Mouse (Mus musculus): ENCODE data around the gene Gpr3.

Gpr3 gene

DNA sequence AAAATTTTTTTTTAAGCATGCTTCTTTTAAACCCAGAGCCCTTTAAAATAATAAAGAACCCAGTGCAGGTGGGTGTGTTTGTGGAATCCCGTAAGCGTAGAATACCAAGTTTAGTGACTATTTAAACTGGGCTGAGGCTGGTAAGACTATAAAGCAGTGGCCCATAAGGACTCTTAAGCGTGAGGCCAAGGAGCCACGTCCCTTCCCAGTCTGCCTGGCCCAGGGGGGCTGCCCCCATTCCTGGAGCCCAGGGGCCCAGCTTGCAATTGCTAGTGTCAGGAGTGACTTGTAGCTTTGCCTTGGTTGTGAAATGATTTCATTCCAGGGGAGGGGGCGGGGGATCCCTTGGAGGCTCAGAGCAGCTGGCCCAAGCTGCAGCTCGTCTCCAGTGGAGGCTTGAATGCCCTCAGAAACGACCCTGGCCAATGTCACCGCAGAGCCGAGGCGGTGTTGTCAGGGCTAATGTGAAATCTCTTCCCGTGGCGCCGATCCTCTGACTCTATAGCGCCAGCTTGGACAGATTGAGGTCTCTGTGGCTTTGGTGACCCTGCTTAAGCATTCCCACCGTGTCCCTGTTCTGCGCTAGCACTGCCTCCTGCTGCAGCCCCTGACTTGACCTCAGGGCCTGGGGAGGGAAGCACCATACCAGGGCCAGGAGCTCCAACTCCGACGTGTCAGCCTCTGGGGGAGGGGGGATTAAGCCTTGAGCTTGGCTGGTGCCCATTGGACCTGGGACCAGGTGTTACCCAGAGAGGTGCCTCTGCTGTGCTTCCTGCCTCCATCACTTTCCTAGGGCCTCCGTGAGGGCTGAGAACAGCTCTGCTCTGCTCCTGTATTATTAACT is 13.8 kb downstream of the Gpr3 start:
- no peak for DNase-seq (ENCODE audit: low spot score)

DNA sequence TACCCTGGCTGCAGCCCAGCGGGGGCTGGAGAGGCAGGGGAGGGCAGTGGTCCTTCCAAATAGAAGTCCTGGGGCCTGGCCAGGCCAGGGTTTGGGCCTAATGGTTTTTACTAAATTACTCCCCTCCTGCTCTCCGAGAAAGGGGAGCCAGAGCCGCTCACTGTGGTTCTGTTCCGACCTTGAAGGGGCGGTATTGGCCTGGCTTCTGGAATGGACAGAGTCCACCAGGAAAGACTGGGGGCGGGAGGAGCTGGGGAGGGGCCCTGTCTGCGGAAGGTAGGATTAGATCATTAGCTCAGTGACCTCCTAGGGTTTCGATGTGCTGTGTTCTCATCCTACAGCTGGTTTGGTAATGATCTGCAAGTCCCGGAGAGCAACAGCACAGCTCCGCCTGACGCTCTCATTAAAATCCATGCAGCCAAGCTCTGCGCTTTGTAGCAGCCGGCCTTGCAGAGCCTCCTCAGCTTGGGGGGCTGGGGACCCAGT is 14.5 kb downstream of the Gpr3 start:
- DNase-seq (ENCODE audit: low spot score) = peak; percentile 38

DNA sequence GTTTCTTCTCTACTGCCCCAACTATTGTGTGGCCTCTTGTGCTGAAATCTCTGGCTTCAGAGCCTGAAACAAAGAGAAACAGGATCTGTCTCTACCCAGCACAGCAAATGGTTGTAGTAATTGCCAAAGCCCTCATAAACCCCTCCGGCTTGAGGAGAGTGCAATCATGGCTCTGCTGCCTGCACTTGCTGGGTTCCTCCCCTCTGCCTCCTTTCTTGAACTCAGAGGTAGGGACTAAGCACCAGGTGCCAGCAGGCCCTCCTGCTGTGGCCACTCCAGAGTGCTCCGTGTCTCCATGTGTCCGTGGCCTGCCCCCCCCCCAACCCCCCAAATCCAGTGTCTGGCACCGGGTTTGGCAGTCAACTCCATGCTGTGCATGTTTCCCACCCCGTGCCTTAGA is 15.0 kb downstream of the Gpr3 start:
- no peak for DNase-seq (ENCODE audit: low spot score)

DNA sequence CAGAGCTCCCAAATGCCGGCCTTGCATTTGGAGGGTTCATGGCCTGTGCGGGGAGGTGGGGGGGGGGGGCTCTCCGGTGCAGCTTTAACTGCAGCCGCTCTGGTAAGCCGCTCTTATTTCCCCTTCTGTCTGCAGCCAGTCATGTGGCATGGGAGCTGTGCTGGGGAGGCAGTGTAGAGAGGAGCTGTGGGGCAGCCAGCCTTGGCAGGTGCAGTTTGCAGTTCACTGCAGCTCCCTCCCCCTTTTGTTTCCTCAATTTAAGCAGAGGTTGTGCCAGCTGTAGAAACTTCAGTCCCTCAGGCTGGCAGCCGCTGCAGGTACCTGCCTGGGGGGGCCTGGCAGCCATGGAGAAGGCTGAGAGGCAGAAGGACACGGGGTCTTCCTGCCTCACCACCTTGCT is 15.5 kb downstream of the Gpr3 start:
- no peak for DNase-seq (ENCODE audit: low spot score)

DNA sequence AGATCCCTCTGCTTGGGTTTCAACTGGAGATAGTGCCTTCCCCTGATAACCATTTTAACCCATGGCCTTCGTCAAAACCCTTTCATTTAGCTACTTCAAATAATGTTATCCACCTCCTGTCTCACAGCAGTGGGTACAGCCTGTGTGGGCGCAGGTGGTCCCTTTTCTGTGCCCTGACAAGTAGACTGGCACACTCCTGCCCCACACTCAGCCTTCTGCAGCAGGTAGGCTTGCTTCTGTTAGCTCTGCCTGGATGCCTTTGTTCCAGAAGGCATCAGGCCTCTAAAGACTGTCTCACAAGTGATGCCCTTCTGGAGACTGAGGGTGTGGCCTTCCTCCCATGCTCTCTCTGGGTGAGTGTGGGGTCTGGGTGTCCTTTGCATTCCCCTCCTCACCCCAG is 16.2 kb downstream of the Gpr3 start:
- no peak for DNase-seq (ENCODE audit: low spot score)

DNA sequence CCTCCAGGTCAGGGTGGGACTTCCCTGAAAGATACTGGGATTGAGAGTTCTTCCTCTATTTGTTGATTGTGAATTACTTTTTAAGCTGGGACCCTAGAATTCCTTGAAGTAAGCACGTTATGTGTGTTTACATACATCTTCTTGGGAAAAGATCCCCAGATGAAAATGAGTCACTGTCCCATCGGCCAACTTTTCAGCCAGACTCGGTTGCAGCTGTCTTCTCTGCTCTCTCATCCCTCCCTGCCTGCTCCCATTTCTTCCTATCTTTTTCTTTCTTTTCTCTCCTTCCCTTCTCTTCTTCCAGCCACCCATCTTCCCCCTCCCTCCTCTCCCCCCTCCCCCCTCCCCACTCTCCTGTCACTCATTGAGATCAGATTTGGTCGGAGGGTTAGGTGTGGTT is 17.3 kb downstream of the Gpr3 start:
- no peak for DNase-seq (ENCODE audit: low spot score)

DNA sequence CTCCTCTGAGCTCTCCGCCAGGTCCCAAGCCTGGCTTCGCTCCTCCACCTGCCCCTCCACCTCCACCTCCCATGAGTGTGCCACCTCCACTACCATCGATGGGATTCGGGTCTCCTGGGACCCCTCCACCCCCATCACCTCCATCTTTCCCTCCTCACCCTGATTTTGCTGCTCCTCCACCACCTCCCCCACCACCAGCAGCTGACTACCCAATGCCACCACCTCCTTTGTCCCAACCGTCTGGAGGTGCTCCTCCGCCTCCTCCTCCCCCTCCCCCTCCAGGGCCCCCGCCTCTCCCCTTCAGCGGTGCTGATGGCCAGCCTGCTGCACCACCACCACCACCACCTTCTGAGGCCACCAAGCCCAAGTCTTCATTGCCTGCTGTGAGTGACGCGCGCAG is 17.9 kb downstream of the Gpr3 start:
- DNase-seq (ENCODE audit: low spot score) = no peak

DNA sequence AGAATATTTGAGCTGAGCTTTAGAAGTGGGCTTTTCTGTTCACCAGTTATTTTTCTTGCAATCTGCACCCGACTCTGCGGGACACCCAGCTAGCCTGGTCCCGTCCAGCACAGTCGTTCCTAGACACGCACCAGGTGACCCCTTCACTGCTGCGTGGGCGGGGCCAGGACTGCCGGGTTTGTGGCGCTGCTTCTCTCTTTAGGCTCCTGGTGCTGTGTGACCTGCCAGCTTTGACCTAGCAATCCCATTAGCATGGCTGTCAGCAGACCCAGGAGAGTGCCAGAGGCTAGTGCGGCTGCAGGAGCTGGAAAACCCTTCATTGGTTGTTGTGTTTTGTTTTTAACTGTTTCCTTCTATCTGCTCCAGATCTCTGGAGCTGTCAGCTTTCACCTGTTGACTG is 22.9 kb downstream of the Gpr3 start:
- no peak for DNase-seq (ENCODE audit: low spot score)

DNA sequence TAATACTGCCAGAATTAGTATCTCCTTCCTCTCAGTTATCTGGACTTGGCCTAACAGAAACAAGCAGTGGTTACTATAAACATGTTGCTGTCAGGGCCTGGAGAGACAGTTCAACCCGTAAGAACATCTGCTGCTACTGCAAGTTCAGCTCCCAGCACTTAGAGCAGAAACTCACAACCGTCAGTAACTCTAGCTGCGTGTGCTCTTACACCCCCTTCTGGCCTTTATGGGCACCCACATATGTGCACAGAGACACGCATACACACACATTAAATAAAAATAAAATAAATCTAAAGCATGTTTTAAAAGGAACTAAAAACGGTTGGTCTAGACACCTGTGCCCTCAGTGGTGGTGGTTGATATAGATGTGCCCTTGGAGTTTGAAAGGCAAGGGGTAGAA is 25.5 kb downstream of the Gpr3 start:
- DNase-seq (ENCODE audit: low spot score) = no peak

DNA sequence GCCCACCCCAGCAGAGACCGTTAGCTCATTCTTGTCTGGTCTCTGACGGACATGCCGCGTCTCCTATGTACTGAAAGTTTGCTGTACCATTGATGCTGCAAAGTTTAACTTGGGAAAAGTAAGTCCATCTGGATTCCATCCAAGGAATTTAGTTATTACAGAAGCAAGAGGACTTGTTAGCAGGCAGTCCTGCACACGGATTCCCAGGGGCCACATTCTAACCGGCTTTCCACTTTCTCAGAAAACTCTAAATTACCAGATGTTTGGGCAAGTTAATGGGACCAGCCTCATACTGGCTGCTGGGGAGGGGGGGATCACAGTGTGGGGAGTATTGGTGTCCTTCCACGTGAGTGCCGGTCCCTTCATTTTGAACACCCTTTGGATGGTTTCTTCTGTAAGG is 26.4 kb downstream of the Gpr3 start:
- DNase-seq (ENCODE audit: low spot score) = no peak

DNA sequence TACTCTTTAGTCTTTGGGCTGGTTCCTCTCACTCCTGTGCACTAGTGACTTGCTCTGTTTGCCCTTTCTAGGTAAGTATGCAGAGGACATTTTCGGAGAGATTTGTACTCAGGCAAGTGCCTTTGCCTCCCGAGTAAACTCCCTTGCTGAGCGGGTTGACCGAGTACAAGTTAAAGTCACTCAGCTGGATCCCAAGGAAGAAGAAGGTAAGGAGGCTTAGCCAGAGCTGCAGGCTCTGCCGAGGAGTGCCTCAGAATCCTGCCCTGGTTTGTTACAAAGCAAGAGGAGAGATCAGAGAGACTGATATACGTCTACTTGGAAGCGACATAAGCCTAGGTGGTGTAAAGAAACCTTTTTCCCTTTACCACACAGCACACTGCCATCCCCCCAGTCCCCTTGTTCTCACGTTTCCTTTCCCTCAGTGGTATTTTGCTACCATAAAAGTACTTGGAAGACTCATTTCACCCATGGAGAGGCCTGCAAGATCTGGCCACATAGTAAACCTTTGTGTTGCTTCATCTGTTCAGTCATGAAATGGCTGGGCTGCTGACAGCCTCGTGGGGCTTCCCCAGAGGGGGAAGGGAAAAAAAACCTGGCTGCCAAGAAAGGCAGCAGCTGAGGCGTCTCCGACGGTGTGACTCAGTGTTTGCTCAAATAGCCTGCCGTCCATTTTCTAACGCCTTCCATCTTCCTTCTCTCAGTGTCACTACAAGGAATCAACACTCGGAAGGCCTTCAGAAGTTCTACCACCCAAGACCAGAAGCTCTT is 27.3 kb downstream of the Gpr3 start:
- DNase-seq (ENCODE audit: low spot score) = peak; percentile 39

DNA sequence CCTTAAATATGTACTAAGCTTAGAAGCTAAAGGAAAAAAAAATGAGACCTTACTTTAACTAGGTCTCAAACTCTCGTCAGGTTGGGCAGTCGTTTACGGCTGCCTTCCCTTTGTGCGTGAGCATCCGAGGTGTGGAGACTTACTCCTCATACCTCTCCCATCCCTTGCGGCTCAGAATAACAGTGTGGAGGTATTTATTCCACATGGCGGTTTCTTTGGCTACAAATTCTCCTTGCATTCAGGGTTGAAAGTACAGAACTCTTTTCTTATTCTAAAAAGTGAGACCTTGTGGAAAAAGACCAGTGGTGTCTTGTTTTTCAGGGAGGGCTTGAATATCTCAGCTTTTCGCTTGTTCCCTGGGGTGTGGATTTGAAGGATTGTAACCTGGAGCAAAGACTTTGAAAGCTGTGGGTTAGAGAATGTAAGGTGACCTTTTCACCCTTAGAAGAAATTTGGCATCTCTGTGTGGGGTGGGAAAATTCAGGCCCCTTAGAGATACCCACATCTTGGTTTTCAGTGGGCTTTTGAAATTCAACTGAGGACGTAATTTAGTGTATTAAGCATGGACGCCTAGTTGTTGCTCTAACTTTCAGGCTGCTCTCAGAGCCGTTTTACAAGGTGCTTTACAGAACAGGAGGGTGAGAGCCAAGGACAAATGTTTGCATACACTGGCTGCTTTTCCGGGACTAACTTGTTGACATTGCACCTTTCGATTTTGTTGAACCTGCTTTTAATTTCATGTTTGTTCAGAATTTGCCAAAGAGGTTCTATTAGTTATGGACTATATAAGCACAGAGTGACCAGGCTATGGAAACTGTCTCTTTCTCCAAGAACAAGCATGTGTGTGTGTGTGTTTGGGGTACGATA is 28.1 kb downstream of the Gpr3 start:
- no peak for DNase-seq (ENCODE audit: low spot score)

DNA sequence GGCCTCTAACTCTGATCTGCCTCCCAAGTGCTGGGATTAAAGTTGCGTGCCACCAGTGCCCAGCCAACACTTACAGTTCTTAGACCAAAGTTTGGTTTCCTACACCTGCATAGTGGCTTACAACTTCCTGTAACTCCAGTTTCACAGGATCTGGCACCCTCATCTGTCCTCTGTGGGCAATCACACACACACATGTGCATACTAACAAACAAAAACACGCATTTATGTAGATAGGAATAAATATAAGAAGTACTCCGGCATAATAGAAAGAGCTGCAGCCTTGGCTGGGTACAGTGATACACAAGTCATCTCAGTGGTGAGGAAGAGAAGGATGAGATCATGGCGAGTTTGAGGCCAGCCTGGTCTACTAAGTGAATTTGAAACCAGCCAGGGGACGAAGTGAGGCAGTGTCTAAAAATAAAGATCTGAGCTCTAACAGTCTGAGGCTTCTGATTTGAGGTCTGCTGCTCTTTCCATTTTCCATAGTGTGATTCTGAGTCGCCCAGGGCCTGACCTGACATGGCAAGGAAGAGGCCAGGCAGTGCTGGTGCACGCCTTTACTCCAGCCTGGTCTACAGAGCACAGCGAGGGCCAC is 29.8 kb downstream of the Gpr3 start:
- DNase-seq (ENCODE audit: low spot score) = no peak

DNA sequence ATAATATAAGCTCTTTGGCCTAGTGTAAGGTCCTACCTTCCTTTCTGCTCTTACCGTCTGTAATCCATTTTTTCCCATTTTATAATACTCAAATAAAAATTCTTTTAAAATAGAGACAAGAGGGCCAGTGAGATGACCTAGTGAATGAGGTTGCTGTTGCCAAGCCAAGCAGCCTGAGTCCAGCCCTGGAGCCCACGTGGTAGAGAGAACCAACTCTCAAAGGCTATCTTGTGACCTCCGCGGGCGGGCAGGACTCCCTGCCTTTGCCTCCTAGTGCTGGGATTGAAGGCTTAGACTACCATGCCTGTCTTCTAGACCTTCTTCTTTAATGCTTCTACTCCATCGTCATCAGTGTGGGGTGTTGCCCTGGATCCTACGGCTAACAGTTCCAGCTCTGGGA is 33.1 kb downstream of the Gpr3 start:
- no peak for DNase-seq (ENCODE audit: low spot score)

DNA sequence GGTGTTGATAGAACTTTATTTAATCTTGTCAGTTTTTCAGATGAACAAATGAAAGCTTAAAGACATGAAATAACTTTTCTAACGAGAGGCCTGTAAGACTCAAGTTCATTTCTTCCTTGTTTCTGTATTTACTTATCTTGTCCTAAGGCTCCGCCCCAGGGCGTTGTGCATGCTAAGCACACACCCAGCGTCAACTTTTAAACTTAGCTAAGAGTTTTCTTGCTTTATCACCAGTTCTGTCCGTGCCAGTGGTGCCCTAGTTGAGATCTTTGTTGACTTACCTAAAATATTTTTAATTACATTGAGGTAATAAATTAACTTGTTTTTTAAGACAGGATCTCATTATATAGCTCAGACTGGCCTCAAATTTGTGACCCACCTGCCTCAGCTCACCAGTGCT is 34.0 kb downstream of the Gpr3 start:
- no peak for DNase-seq (ENCODE audit: low spot score)

DNA sequence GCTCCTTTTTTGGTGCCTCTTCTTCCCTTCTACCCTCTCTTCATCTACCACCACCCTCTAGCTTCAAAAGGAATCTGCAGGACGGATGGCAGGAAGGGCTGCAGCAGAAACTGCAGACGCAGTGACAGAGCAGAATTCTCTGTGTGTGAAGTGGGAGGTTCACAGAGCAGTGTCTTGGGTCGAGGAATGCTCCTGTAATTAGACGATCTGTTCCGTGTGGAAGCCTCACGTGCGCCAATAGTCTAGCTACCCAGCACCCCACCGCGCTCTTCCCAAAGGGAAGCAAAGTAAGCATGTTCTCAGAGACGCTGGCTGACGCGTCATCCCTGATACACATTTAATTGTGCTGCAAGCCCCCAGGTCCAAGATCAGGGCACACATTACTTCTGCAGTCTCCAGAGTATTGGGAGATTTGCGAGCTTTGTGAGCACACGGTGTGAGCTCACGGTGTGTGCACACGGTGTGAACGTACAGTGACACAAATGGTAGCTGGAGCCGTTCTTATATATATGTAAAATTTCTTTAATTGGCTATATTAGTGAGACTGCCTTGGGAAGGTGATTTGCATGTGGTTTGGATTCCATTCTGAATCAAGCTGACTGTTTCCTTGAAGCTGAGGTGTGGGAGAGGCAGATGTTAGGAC is 35.5 kb downstream of the Gpr3 start:
- no peak for DNase-seq (ENCODE audit: low spot score)

DNA sequence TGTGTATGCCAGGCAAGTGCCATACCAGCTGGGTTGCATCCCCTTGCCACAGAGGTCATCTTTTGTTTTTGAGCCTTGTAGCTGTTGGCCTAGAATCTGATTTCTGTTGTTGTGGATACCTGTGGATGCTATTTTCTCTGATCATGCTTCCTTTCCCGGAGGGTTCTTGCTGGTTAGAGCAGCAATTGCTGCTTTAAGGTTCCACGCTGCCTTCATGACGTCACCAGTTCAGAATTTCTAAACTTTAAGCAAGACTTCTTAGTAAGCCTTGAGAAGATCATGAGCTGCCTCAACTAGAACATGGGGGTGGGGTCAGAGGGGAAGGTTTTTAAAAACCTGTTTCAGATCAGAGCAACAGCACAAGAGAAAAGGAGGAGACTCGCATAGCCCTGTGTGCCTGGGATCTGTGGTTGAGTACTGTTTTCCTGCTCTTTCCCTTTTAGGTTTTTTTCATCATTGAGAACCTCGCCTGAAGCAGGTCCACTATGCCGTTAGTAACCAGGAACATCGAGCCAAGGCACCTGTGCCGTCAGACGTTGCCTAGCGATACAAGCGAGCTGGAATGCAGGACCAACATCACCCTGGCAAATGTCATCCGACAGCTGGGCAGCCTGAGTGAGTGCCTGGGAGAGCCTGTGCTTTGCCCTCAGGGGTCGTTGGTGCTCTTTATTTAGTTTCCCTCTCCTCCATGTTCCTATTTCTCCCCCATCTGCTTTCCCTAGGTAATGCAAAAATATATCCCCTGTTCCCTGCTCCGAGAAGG is 36.2 kb downstream of the Gpr3 start:
- DNase-seq (ENCODE audit: low spot score) = no peak

DNA sequence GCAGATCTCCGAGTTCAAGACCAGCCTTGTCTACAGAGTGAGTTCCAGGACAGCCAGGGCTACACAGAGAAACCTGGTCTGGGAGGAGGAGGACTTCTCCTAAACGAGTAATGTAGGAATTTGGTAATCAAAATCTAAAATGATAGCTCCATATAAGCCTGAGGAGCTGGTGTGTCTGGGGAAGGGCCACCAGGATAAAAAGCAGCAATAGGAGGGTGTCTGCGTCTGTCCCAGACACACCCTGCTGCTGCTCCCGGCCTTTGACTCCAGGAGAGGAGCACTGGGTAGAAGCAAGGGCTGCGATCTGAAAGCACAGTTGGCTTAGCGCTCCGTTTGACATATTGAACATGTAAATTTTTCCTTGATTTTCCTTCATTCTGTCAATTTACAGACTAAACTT is 37.1 kb downstream of the Gpr3 start:
- no peak for DNase-seq (ENCODE audit: low spot score)

DNA sequence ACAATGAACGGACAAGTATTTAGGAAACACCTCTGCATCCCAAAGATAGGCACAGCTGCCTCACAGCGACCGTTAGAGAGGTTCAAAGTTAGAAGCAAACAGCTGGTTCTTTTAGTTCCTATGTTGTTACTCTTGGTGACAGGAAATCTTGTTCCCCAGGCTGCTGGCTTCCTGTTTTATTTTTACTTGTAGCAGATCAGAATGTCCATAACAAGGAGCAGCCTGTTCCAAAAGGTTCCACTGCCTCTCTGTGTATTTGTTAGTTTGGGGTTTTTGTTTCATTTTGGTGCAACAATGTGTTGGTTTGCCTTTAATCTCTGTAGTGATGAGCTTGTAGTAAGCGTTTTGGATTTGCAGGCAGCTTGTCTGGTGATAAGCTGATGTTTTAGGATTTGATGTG is 38.0 kb downstream of the Gpr3 start:
- no peak for DNase-seq (ENCODE audit: low spot score)

DNA sequence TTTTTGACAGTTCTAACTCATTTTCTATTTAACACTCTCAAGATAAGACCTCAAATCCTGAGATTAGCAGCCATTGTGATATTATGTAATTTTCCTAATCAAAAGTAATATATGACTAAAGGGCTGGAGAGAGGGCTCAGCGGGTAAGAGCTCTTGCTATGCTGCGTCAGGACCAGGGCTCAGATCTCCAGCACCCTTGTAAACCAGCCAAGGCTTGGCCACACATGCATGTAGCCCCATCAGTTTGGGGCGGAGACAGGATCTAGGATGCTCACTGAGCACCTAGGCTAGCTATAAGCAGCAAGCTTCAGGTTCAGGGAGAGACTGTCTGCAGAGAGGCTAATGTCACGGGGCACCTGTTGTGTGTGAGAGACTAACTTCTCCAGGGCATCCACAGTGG is 39.9 kb downstream of the Gpr3 start:
- DNase-seq (ENCODE audit: low spot score) = no peak

DNA sequence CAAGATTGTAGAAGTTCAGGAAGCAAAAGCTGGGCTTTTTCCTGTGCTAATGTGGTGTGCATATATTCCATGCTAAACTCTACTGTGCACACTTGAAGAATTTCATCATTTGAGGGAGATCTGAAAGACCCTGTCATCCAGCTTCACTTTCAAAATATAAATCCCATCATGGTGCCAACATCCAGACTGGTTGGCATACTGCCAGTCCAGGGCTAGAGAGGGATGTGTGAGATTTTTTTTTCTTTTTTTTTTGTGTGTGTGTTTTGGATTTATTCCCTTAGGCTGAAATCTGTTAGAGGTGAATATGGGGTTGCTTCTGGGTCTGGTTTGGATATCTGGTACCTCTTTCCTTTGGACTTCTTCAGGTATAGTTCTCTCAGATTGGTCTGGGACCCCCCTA is 41.7 kb downstream of the Gpr3 start:
- DNase-seq (ENCODE audit: low spot score) = no peak

Data from ovary, postnatal 36 days (tissue).